Mouse (Mus musculus): ENCODE data around the gene Gabarap.

Gabarap gene

GRCm38 (mm10) chr11:69970222-69970621, 20.7 kb upstream of the Gabarap start:
- no peak for DNase-seq

GRCm38 (mm10) chr11:69970775-69971174, 20.2 kb upstream of the Gabarap start:
- DNase-seq = no peak

GRCm38 (mm10) chr11:69974907-69975306, 16.0 kb upstream of the Gabarap start:
- DNase-seq = no peak

GRCm38 (mm10) chr11:69976271-69976670, 14.7 kb upstream of the Gabarap start:
- DNase-seq = no peak

GRCm38 (mm10) chr11:69979827-69980195, 11.1 kb upstream of the Gabarap start:
- DNase-seq = no peak

GRCm38 (mm10) chr11:69980196-69981140, 10.5 kb upstream of the Gabarap start:
- peak; percentile 98 to 99 for DNase-seq

- DNase-seq = no peak
These were observed 9.7 kb upstream of the Gabarap start, which contains the start of gene Ctdnep1 for GRCm38 (mm10) chr11:69981141-69981762. Gene Ctdnep1 (plus strand): TSS chr11:69981156.

GRCm38 (mm10) chr11:69982225-69982624, 8.7 kb upstream of the Gabarap start, which contains the start of gene Elp5:
Gene Elp5 (minus strand): TSS chr11:69982517.
- no peak for DNase-seq

GRCm38 (mm10) chr11:69982877-69983276, 8.1 kb upstream of the Gabarap start:
- DNase-seq = no peak

GRCm38 (mm10) chr11:69983377-69983776, 7.6 kb upstream of the Gabarap start:
- no peak for DNase-seq

GRCm38 (mm10) chr11:69984431-69984830, 6.5 kb upstream of the Gabarap start:
- DNase-seq = no peak

GRCm38 (mm10) chr11:69989949-69990348, 994 bp upstream of the Gabarap start:
- DNase-seq = no peak

- no peak for DNase-seq
These were observed 768 bp downstream of the Gabarap start for GRCm38 (mm10) chr11:69991711-69992110.

GRCm38 (mm10) chr11:69992396-69992795, 1.5 kb downstream of the Gabarap start:
- no peak for DNase-seq

- no peak for DNase-seq
These were observed 2.0 kb downstream of the Gabarap start for GRCm38 (mm10) chr11:69992932-69993331.

GRCm38 (mm10) chr11:69994401-69995090, 3.6 kb downstream of the Gabarap start:
- no peak for DNase-seq

GRCm38 (mm10) chr11:69995391-69995960, 4.5 kb downstream of the Gabarap start, which contains the start of gene Phf23:
Gene Phf23 (plus strand): TSS chr11:69995777.
- peak; percentile 91 to 96 for DNase-seq

GRCm38 (mm10) chr11:69996161-69997061, 5.5 kb downstream of the Gabarap start:
- DNase-seq = peak in 1 of 2 experiments; percentile 56

GRCm38 (mm10) chr11:69997070-69997509, 6.1 kb downstream of the Gabarap start:
- peak; percentile 67 to 81 for DNase-seq

GRCm38 (mm10) chr11:69998567-69999491, 7.9 kb downstream of the Gabarap start:
- DNase-seq = no peak

Data from cerebellum, postnatal 36 days (tissue).